Mouse (Mus musculus) spleen, postnatal 4 days (tissue): Measurements from ENCODE around the gene Chrnb1.

Source experiments
- DNase-seq, 2 experiments: peaks; one replicate each; pipeline ENCODE4 v3.0.0; 2022; ENCODE audit warnings: low spot score in 2 of 2

The Chrnb1 gene

GRCm38 (mm10) chr11:69795168-69795982 lies at the start of gene Chrnb1:
TSS of gene Chrnb1 (minus strand) at chr11:69795943.
- DNase-seq = peak; percentile 95

- DNase-seq = peak in 1 of 2 experiments; percentile 20
Measured at GRCm38 (mm10) chr11:69838714-69839104, 43.0 kb upstream of the Chrnb1 start.

- peak; percentile 93 to 94 for DNase-seq
Measured at GRCm38 (mm10) chr11:69837952-69838713, 42.4 kb upstream of the Chrnb1 start, which contains the start of gene Tmem256. TSS of gene Tmem256 (plus strand) at chr11:69838514.

GRCm38 (mm10) chr11:69837604-69837951 lies 41.8 kb upstream of the Chrnb1 start, which contains the start of gene Nlgn2:
TSS of gene Nlgn2 (minus strand) at chr11:69837784.
- no peak for DNase-seq

- DNase-seq = peak in 1 of 2 experiments; percentile 72
Measured at GRCm38 (mm10) chr11:69836703-69837576, 41.2 kb upstream of the Chrnb1 start.

- no peak for DNase-seq
Measured at GRCm38 (mm10) chr11:69835966-69836335, 40.2 kb upstream of the Chrnb1 start.

GRCm38 (mm10) chr11:69835326-69835965 lies 39.7 kb upstream of the Chrnb1 start:
- DNase-seq = no peak

GRCm38 (mm10) chr11:69834001-69834549 lies 38.3 kb upstream of the Chrnb1 start:
- peak; percentile 65 to 86 for DNase-seq

- no peak for DNase-seq
Measured at GRCm38 (mm10) chr11:69833554-69833953, 37.8 kb upstream of the Chrnb1 start.

- DNase-seq = no peak
Measured at GRCm38 (mm10) chr11:69828832-69829231, 33.1 kb upstream of the Chrnb1 start.

- no peak for DNase-seq
Measured at GRCm38 (mm10) chr11:69823456-69823855, 27.7 kb upstream of the Chrnb1 start.

GRCm38 (mm10) chr11:69822080-69822479 lies 26.3 kb upstream of the Chrnb1 start, which contains the start of gene Spem1:
TSS of gene Spem1 (minus strand) at chr11:69822180.
- DNase-seq = no peak

- DNase-seq = no peak
Measured at GRCm38 (mm10) chr11:69818871-69819270, 23.1 kb upstream of the Chrnb1 start.

- DNase-seq = no peak
Measured at GRCm38 (mm10) chr11:69818365-69818764, 22.6 kb upstream of the Chrnb1 start, which contains the start of gene Spem2. TSS of gene Spem2 (minus strand) at chr11:69818465.

- peak in 1 of 2 experiments; percentile 61 for DNase-seq
Measured at GRCm38 (mm10) chr11:69816520-69816919, 20.8 kb upstream of the Chrnb1 start.

- peak in 1 of 2 experiments; percentile 61 for DNase-seq
Measured at GRCm38 (mm10) chr11:69815155-69815554, 19.4 kb upstream of the Chrnb1 start, which contains the start of gene Gm39566. TSS of gene Gm39566 (minus strand) at chr11:69815298.

- DNase-seq = no peak
Measured at GRCm38 (mm10) chr11:69810280-69810679, 14.5 kb upstream of the Chrnb1 start.

- DNase-seq = no peak
Measured at GRCm38 (mm10) chr11:69807641-69808040, 11.9 kb upstream of the Chrnb1 start.

- no peak for DNase-seq
Measured at GRCm38 (mm10) chr11:69806378-69806777, 10.6 kb upstream of the Chrnb1 start.
